Mouse (Mus musculus) CD4-positive helper T cell, adult 2 months (primary cell): Measurements from ENCODE around the gene Vmn1r72.
"Not testable (repeated sequence)": the region's sequence is repeated elsewhere in the genome, so short reads cannot be mapped to it uniquely, and the experiment has no call there.

Source experiments
- DNase-seq: peaks from one replicate; pipeline ENCODE4 v3.0.0-alpha.2; 2012; ENCODE audit warnings: low read depth, missing footprints, low spot score

Vmn1r72 gene

DNA sequence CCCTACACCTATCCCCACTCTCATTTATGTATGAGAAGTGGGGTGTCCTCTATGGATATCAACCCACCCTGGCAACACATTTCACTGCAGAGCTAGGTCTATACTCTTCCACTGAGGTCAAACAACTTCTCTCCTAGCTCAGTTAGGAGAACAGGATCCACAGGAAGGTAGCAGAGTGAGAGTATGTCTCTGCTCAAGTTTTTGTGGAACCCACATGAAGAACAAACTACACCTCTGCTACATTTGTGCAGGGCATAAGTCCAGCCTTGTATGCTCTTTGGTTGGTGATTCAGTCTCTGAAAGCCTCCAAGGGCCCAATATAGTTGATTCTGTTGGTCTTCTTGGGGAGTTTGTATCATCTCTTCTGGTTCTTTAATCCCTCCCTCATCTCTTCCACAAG, at the start of gene Vmn1r72:
Gene Vmn1r72, minus strand, starts transcription at position 101 of the 400 bp plus-strand sequence.
- DNase-seq = not testable (repeated sequence)

DNA sequence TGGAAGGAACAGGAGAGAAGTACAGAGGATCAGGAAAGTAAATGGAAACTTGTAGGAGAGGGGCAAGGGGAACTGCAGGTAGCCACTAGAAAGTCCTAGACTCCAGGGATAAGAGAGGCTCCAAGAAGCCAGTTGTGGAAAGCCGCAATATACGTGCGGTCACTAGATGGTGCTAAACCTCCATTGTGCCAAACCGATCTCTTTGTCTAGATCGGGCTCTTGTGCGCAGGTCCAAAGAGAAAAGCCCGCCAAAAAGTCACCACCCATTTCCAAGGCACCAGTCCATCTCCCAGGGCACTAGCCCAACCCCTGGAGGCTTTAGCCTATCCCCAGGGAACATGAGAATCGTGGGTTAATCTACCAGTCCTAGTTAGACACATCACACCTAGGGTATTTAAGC, 62.9 kb downstream of the Vmn1r72 start:
- DNase-seq = not testable (repeated sequence)
